Mouse (Mus musculus) myocyte (in vitro differentiated cells): Measurements from ENCODE around the gene Fuz. TPM values are rescaled to one million over a fixed set of nuclear protein-coding genes. Genes with fewer than 3 reads are reported as not detected.

Experiments used
- H3K27me3 ChIP-seq: one replicate; pipeline ENCODE4 v1.6.1; 2011; ENCODE audit not compliant: control insufficient read depth, insufficient read depth, insufficient read length
- H3K36me3 ChIP-seq: one replicate; pipeline ENCODE4 v1.6.1; 2011; ENCODE audit not compliant: control insufficient read depth, insufficient read depth
- H3K4me2 ChIP-seq: one replicate; pipeline ENCODE4 v1.6.1; 2011; ENCODE audit warnings: low read depth, control low read depth
- H3K4me3 ChIP-seq: one replicate; pipeline ENCODE4 v1.5.1; 2011; ENCODE audit warnings: mild to moderate bottlenecking, control low read depth, moderate library complexity
- H3K79me2 ChIP-seq: one replicate; pipeline ENCODE4 v1.6.1; 2011; ENCODE audit not compliant: control insufficient read depth, insufficient read depth
- H3ac ChIP-seq: one replicate; pipeline ENCODE4 v1.6.1; 2011; ENCODE audit not compliant: control insufficient read depth, insufficient read length
- CEBPB ChIP-seq: IDR thresholded peaks from 2 replicates; pipeline ENCODE4 v1.6.1; 2011; ENCODE audit warnings: mild to moderate bottlenecking, moderate library complexity; ENCODE audit not compliant: poor library complexity, insufficient read depth, severe bottlenecking
- E2F4 ChIP-seq: IDR thresholded peaks from one replicate; pipeline ENCODE4 v1.6.1; 2011; ENCODE audit warnings: mild to moderate bottlenecking, control low read depth, moderate library complexity; ENCODE audit not compliant: insufficient read depth
- MAX ChIP-seq: IDR thresholded peaks from one replicate; pipeline ENCODE4 v1.6.1; 2011; ENCODE audit warnings: low read depth, mild to moderate bottlenecking, control low read depth
- MYOD1 ChIP-seq, 3 experiments: IDR thresholded peaks; one replicate each; pipeline ENCODE4 v1.6.1; 2011; ENCODE audit warnings: control low read depth in 2 of 3, low read depth in 2 of 3, mild to moderate bottlenecking in 2 of 3, moderate library complexity in 1 of 3; ENCODE audit not compliant: insufficient read length in 2 of 3, control insufficient read depth in 1 of 3
- MYOG ChIP-seq, 3 experiments: IDR thresholded peaks; one replicate each; pipeline ENCODE4 v1.6.1; 2011; ENCODE audit warnings: control low read depth in 2 of 3, low read depth in 2 of 3, mild to moderate bottlenecking in 2 of 3; ENCODE audit not compliant: insufficient read length in 2 of 3, control insufficient read depth in 1 of 3, insufficient read depth in 1 of 3
- POLR2A ChIP-seq: IDR thresholded peaks from one replicate; pipeline ENCODE4 v1.6.1; 2011; ENCODE audit warnings: low read depth, mild to moderate bottlenecking, control low read depth, moderate library complexity; ENCODE audit not compliant: insufficient read length
- POLR2AphosphoS2 ChIP-seq: IDR thresholded peaks from one replicate; pipeline ENCODE4 v1.6.1; 2011; ENCODE audit warnings: low read depth, control low read depth; ENCODE audit not compliant: insufficient read length
- REST ChIP-seq: IDR thresholded peaks from one replicate; pipeline ENCODE4 v1.6.1; 2011; ENCODE audit warnings: mild to moderate bottlenecking, control low read depth, moderate library complexity; ENCODE audit not compliant: insufficient read depth, insufficient read length
- SRF ChIP-seq: IDR thresholded peaks from one replicate; pipeline ENCODE4 v1.6.1; 2011; ENCODE audit warnings: low read depth; ENCODE audit not compliant: control insufficient read depth, insufficient read length
- TCF12 ChIP-seq: IDR thresholded peaks from one replicate; pipeline ENCODE4 v1.6.1; 2011; ENCODE audit warnings: mild to moderate bottlenecking, control low read depth; ENCODE audit not compliant: poor library complexity, insufficient read depth, severe bottlenecking
- TCF3 ChIP-seq: IDR thresholded peaks from one replicate; pipeline ENCODE4 v1.6.1; 2011; ENCODE audit warnings: low read depth, control low read depth; ENCODE audit not compliant: insufficient read length
- USF1 ChIP-seq: IDR thresholded peaks from one replicate; pipeline ENCODE4 v1.6.1; 2011; ENCODE audit warnings: low read depth, mild to moderate bottlenecking, control low read depth, moderate library complexity
- polyA plus RNA-seq: library from polyadenylated mRNA; unstranded; fragments of >200 nt; fragmentation: generic; extraction: Trizol; gene quantifications from one replicate; pipeline ENCODE4 v1.2.1, GENCODE M21; 2012; ENCODE audit warnings: missing spikeins

Fuz gene
- polyA plus RNA-seq, 1 experiment: 11.6 TPM

DNA sequence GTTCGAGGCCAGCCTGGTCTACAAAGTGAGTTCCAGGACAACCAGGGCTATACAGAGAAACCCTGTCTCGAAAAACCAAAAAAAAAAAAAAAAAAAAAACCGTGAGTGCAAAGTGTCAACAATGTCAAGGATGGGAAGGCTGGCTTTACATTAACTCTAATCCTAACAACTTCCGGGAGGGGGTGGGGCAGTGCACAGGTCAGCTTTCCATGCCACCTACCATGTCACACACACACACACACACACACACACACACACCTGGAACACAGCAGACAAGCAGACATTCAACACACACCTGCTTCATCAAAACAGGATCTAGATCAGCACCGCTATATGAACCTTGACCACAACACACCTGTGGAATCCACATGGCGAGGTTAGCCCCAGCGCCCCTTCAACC is 5.7 kb upstream of the Fuz start:
- no peak overlapping the region for H3ac ChIP-seq
- no peaks in the 10 kb centered on the region for H3K27me3 ChIP-seq
- H3K36me3 ChIP-seq: no peaks in the 10 kb centered on the region
- TF ChIP-seq CEBPB: no peak
- no peak for TF ChIP-seq POLR2A
- no peak for TF ChIP-seq TCF12
- TF ChIP-seq MAX: no peak
- no peak for TF ChIP-seq SRF
- no peak for TF ChIP-seq REST
- TF ChIP-seq USF1: no peak
- TF ChIP-seq POLR2AphosphoS2: no peak
- TF ChIP-seq MYOD1 (IDR thresholded peaks at IDR 0.05; ENCODE audit: control insufficient read depth in 1 of 3, insufficient read length in 2 of 3, low read depth in 2 of 3): no peak
- TF ChIP-seq MYOG (IDR thresholded peaks at IDR 0.05; ENCODE audit: control insufficient read depth in 1 of 3, insufficient read depth in 1 of 3, insufficient read length in 2 of 3, low read depth in 2 of 3): no peak
- H3K79me2 ChIP-seq: peaks cover 50% of the 10 kb centered on the region
- no peak overlapping the region for H3K4me2 ChIP-seq
- no peak overlapping the region for H3K4me3 ChIP-seq

DNA sequence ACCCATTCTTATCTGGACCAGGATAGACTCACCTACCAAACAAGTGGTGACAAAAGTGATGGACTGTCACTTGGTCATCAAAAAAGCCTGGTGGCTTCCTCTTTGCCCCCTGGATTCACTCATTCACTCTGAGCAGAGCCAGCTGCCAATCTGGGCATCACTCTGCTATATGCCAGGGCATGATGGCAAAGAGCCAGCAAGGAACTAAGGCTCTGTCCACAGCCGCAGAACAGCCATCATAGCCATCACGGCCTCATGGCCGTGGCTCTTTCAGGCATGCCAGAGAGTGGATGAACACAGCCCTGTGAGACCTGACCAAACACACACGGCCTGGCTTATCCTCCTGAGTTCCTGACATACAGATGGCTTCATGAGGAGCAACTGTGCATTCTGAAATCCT is 5.1 kb upstream of the Fuz start:
- H3K4me3 ChIP-seq: peak overlapping the region; percentile 75
- H3K4me2 ChIP-seq: peak overlapping the region; percentile 83
- H3ac ChIP-seq: no peak overlapping the region
- TF ChIP-seq TCF3: no peak
- no peak for TF ChIP-seq MYOG (IDR thresholded peaks at IDR 0.05; ENCODE audit: control insufficient read depth in 1 of 3, insufficient read depth in 1 of 3, insufficient read length in 2 of 3, low read depth in 2 of 3)
- TF ChIP-seq POLR2A: no peak
- TF ChIP-seq REST: no peak
- no peak for TF ChIP-seq MAX
- no peak for TF ChIP-seq USF1
- no peak for TF ChIP-seq CEBPB
- no peak for TF ChIP-seq SRF
- TF ChIP-seq TCF12: no peak
- H3K36me3 ChIP-seq: no peaks in the 10 kb centered on the region
- H3K27me3 ChIP-seq: no peaks in the 10 kb centered on the region
- H3K79me2 ChIP-seq: peaks cover 50% of the 10 kb centered on the region

DNA sequence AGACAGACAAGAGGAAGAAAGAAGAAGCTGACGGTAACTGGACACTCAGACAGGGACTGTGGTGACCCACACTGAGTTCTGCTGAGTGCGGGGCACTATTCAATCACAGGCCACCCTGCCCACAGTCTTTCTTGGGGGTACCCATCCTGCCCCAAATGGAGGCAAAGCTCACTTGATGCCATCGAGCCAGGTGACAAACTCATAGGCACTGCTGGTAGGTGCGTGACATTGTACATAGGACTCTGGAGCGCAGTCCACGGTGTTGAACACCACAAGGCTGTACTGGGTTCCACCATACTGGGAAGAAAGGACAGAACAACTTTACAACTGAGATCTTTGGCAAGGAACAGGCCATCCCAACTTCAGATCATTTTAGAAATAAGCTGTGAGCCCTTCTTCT is 4.3 kb upstream of the Fuz start:
- Histone ChIP-seq H3K36me3 (no peaks in the 10 kb centered on the region), H3K79me2 (peaks cover 50% of the 10 kb centered on the region), H3K4me3 (peak overlapping the region; percentile 75), H3K27me3 (no peaks in the 10 kb centered on the region), H3K4me2 (peak overlapping the region; percentile 83), H3ac (peak overlapping the region; percentile 70)
- TF ChIP-seq POLR2AphosphoS2 (no peak), CEBPB (no peak), USF1 (no peak), MAX (no peak), MYOD1 (IDR thresholded peaks at IDR 0.05; ENCODE audit: control insufficient read depth in 1 of 3, insufficient read length in 2 of 3, low read depth in 2 of 3) (no peak), MYOG (IDR thresholded peaks at IDR 0.05; ENCODE audit: control insufficient read depth in 1 of 3, insufficient read depth in 1 of 3, insufficient read length in 2 of 3, low read depth in 2 of 3) (no peak), TCF3 (no peak), POLR2A (no peak), TCF12 (no peak), E2F4 (no peak), SRF (no peak), REST (no peak)

DNA sequence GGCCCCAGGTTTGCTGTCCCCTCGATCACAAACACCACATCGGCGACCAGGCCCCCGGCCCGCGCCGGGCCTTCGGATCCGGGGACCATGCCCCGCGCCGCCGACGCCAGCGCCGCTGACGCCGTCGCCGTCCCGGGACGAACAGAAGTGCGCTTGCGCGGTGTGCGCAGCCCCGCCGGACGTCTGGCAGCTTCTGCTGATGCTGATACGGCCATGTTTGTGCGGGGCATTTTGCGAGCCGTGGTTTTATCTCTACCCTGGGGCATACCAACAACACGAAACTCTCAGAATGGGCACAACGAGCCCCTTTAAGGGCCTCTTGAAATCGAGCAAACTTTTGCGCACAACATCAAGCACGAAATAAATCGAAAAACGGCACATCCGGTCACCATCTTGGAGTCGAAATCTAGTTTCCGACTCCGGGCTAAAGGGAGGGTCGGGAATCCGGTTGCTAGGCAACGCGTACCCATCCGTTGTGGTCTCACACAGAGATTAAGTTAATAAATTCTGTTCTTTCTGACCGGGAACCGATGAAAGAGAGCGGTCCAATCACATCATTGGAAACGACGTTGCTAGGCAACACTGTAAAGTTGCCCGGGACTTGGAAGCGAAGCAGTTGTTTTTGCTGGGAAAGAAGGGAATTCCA is 3.5 kb upstream of the Fuz start, which contains the start of gene Med25:
TSS of gene Med25 (minus strand) at position 437 of the 646 bp plus-strand sequence.
- Histone ChIP-seq H3K36me3 (no peaks in the 10 kb centered on the region), H3K4me2 (peak within 1 kb of the TSS; percentile 87)
- no peak for TF ChIP-seq REST
- no peak for TF ChIP-seq E2F4
- no peak for TF ChIP-seq MAX
- peak; percentile 82 for TF ChIP-seq POLR2A
- no peak for TF ChIP-seq TCF3
- no peak for TF ChIP-seq CEBPB
- no peak for TF ChIP-seq MYOD1 (IDR thresholded peaks at IDR 0.05; ENCODE audit: control insufficient read depth in 1 of 3, insufficient read length in 2 of 3, low read depth in 2 of 3)
- no peak for TF ChIP-seq MYOG (IDR thresholded peaks at IDR 0.05; ENCODE audit: control insufficient read depth in 1 of 3, insufficient read depth in 1 of 3, insufficient read length in 2 of 3, low read depth in 2 of 3)
- peak; percentile 82 for TF ChIP-seq POLR2AphosphoS2
- no peak for TF ChIP-seq USF1
- no peak for TF ChIP-seq SRF
- TF ChIP-seq TCF12: no peak

More for the DNA sequence above, 3.5 kb upstream of the Fuz start, which contains the start of gene Med25:
- Histone ChIP-seq H3K4me3 (peak within 1 kb of the TSS; percentile 75), H3ac (peak within 1 kb of the TSS; percentile 70), H3K79me2 (peaks cover 43% of the 10 kb centered on the region), H3K27me3 (no peaks in the 10 kb centered on the region)
